Mouse (Mus musculus) kidney, postnatal 0 days (tissue): ENCODE data around the gene Zdhhc22. TPM values are rescaled to one million over a fixed set of nuclear protein-coding genes. Genes with fewer than 3 reads are reported as not detected.

Experiments
- ATAC-seq: fragments of 200-750 bp; cut with Nextera tagmentation; replicated peaks from 2 replicates; pipeline ENCODE4 v1.8.0; 2017; ENCODE audit warnings: low read depth, moderate number of reproducible peaks, moderate TSS enrichment, moderate library complexity; ENCODE audit not compliant: low FRiP score
- DNase-seq: peaks from one replicate; pipeline ENCODE4 v3.0.0-alpha.2; 2016; ENCODE audit warnings: low spot score
- H3K27ac ChIP-seq: fragments of 300-500 bp; sonication (generic); 2 replicates; pipeline ENCODE4 v1.5.1; 2014; ENCODE audit warnings: mild to moderate bottlenecking
- H3K27me3 ChIP-seq: fragments of 300-500 bp; sonication (generic); 2 replicates; pipeline ENCODE4 v1.6.1; 2014; ENCODE audit warnings: low read length, mixed read lengths; ENCODE audit not compliant: insufficient read depth
- H3K36me3 ChIP-seq: fragments of 300-500 bp; sonication (generic); 2 replicates; pipeline ENCODE4 v1.6.1; 2014; ENCODE audit warnings: low read length, mixed read lengths; ENCODE audit not compliant: insufficient read depth
- H3K4me1 ChIP-seq: fragments of 300-500 bp; sonication (generic); replicated peaks from 2 replicates; pipeline ENCODE4 v1.6.1; 2014; ENCODE audit warnings: antibody characterized with exemption, low read length, mixed read lengths; ENCODE audit not compliant: insufficient read depth
- H3K4me2 ChIP-seq: fragments of 300-500 bp; sonication (generic); 2 replicates; pipeline ENCODE4 v1.6.1; 2014; ENCODE audit warnings: mild to moderate bottlenecking, low read length, moderate library complexity, mixed read lengths
- H3K4me3 ChIP-seq: fragments of 300-500 bp; sonication (generic); replicated peaks from 2 replicates; pipeline ENCODE4 v1.5.1; 2014; ENCODE audit warnings: low read depth, low read length
- H3K9ac ChIP-seq: fragments of 300-500 bp; sonication (generic); 2 replicates; pipeline ENCODE4 v1.6.1; 2014; ENCODE audit warnings: low read depth, low read length
- H3K9me3 ChIP-seq: fragments of 300-500 bp; sonication (generic); replicated peaks from 2 replicates; pipeline ENCODE4 v1.6.1; 2016; ENCODE audit warnings: low read length, inconsistent platforms, mixed read lengths
- CTCF ChIP-seq: IDR thresholded peaks from 2 replicates; pipeline ENCODE4 v1.5.1; 2016; ENCODE audit warnings: antibody characterized with exemption, low read depth, mild to moderate bottlenecking, moderate library complexity
- WGBS: fragments of 180-500 bp; shearing (Covaris S2); extraction: QIAGEN DNeasy Blood & Tissue Kit; methylation state at CpG from one replicate; pipeline ENCODE4 v1.1.7; 2014; 5-methylcytosine and 5-hydroxymethylcytosine counted together
- polyA plus RNA-seq: library from polyadenylated mRNA; unstranded; fragments of >200 nt; fragmentation: Nextera tagmentation; extraction: Ambion mirVana; gene quantifications from 2 replicates; pipeline ENCODE4 v1.2.1, GENCODE M21; 2015

Gene Zdhhc22
- polyA plus RNA-seq, 1 experiment from 2014 or later, result 0.03 TPM

DNA sequence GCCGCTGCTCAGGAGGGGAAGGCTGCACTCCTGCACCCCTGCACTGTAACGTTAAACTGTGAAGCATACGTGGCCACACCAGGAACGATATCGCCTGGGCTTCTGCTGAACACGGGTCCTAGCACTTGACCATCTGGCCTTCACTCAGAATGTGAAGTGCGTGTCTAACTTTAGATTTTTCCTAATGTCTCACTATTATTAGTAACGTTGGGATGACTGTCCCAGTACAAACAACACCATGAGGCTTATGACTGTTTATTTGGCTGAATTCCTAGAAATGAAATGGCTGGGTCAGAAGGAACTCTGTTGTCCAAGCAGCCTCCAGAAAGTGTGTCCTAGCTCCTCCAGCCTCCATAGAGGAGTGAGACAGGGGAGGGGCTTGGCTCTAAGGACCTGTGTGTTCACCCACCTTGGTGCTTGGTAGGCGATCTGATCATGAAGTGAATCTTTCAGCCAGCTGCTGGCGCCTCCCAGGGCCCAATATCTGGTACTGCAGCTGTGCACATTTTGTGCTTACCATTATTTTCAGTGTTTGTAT, 9.1 kb upstream of the Zdhhc22 start:
- no peak for ATAC-seq
- Histone ChIP-seq H3K27ac (no peak overlapping the region), H3K4me3 (no peak overlapping the region), H3K36me3 (no peaks in the 10 kb centered on the region), H3K4me1 (no peaks in the 10 kb centered on the region), H3K27me3 (no peaks in the 10 kb centered on the region), H3K9ac (no peak overlapping the region), H3K9me3 (no peaks in the 10 kb centered on the region), H3K4me2 (no peak overlapping the region)
- DNase-seq, result no peak
- TF ChIP-seq CTCF, result no peak
- 71% methylated on average over 10 of the region's 10 CpGs for WGBS

DNA sequence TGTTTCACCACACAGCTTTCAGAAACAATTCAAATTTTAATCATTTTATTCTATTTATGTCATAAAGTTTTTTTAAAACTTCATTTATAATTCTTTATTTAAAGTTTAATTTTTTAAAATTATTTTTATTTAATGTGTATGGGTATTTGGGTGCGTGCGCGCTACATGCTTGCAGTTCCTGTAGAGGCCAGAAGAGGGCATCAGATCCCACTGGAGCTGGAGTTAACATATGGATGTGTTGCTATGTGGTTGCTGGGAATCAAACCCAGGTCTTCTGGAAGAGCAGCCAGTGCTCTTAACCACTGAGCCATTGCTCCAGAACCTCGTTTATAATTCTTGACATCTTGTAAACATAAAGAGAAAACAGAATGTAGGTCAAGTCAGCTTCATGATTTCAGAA, 8.5 kb upstream of the Zdhhc22 start:
- H3K9me3 ChIP-seq, result no peaks in the 10 kb centered on the region
- no peak overlapping the region for H3K4me3 ChIP-seq
- H3K9ac ChIP-seq, result no peak overlapping the region
- DNase-seq (no peak), ATAC-seq (no peak)
- no peaks in the 10 kb centered on the region for H3K4me1 ChIP-seq
- H3K27ac ChIP-seq, result no peak overlapping the region
- H3K27me3 ChIP-seq, result no peaks in the 10 kb centered on the region
- TF ChIP-seq CTCF, result peak; percentile 33; the same call in 1 of the 2 replicates
- WGBS, result 90% methylated on average over 4 of the region's 4 CpGs
- no peak overlapping the region for H3K4me2 ChIP-seq
- no peaks in the 10 kb centered on the region for H3K36me3 ChIP-seq

DNA sequence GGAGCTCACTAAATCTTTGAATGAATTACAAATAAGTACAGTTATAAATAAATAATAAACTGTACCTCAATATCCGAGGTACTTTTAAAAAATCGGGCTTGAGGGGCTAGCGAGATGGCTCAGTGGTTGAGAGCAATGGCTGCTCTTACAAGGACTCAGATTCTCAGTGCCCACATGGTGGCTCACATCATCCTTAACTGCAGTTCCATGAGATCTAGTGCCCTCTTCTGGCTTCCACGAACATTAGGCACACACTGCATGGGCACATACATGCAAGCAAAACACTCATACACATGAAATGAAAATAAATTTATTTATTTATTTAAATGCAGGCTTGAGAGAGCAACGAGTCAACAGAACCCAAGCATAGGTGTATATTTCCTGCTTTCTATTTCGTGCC, 5.7 kb upstream of the Zdhhc22 start:
- DNase-seq (no peak), ATAC-seq (no peak)
- TF ChIP-seq CTCF, result no peak
- 71% methylated on average over 6 of the region's 6 CpGs for WGBS
- H3K27me3 ChIP-seq, result peaks cover 12% of the 10 kb centered on the region; the same call in 1 of the 2 replicates
- H3K4me2 ChIP-seq, result no peak overlapping the region
- no peak overlapping the region for H3K4me3 ChIP-seq
- no peak overlapping the region for H3K27ac ChIP-seq
- H3K9me3 ChIP-seq, result no peaks in the 10 kb centered on the region
- H3K36me3 ChIP-seq, result no peaks in the 10 kb centered on the region
- no peaks in the 10 kb centered on the region for H3K4me1 ChIP-seq
- no peak overlapping the region for H3K9ac ChIP-seq

DNA sequence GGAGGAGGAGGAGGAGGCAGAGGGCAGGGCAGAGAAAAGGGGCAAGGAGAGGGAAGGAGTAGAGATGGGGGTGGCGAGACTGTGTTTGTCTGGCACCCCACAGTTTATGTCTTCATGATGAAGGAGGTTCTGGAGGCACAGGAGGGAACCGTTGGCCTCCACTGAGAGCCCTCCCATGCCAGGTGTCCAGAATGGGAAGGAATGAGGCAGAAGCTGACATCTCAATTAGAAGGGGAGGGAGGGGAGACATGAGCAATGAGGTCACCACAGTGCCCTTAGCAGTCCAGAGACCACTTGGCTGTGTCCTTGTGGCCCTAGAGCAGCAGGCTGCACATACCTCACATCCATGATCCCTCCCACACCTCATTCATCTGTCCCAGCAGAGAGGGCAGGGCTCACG, 4.5 kb upstream of the Zdhhc22 start:
- no peak for ATAC-seq
- DNase-seq, result no peak
- Histone ChIP-seq H3K36me3 (no peaks in the 10 kb centered on the region), H3K9me3 (no peaks in the 10 kb centered on the region), H3K27me3 (peaks cover 21% of the 10 kb centered on the region), H3K4me3 (no peak overlapping the region), H3K4me1 (peaks cover 2% of the 10 kb centered on the region; the same call in 1 of the 2 replicates), H3K27ac (no peak overlapping the region), H3K4me2 (no peak overlapping the region), H3K9ac (no peak overlapping the region)
- TF ChIP-seq CTCF, result no peak
- 48% methylated on average over 3 of the region's 3 CpGs for WGBS

DNA sequence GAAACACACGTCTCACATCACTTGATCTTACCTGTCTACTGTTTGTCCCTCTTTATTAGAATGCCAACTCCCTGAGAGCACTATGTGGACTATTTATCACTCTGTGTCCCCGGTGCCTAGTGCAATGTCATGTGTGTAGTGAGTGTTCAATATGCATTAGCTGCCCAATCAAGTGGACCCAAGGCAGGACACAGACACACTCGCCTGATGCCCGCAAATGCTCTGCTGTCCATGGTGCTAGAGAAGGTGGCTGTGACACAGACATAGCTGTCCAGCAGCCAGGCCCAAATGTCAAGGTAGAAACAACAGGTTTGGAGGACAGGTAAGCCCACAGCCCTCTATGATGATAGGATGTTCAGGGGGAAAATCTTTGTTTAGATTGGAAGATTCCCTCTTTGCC, 3.9 kb upstream of the Zdhhc22 start:
- DNase-seq, result peak; percentile 29

DNA sequence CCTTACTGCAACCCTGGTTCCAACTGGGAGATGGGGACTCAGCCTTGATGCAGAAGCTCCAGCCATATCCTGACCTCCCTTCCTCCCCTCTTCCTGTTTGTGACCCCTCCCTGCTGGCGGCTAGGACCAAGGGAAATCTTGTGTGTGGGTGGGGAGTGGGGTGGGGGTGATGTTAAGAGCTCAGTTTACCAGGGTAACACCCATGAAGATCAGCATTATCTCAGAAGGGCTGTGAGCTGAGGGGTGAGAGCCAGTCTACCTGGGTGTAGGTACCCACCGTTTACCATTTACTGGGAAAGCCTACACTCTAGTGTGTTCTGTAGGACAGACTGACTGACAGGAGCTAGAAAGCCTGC, 503 bp upstream of the Zdhhc22 start:
- no peak for TF ChIP-seq CTCF
- Histone ChIP-seq H3K36me3 (no peaks in the 10 kb centered on the region), H3K4me3 (no peak overlapping the region), H3K27ac (no peak overlapping the region), H3K9ac (no peak overlapping the region), H3K9me3 (no peaks in the 10 kb centered on the region), H3K4me1 (peaks cover 3% of the 10 kb centered on the region; the same call in 1 of the 2 replicates), H3K4me2 (no peak overlapping the region), H3K27me3 (peaks cover 43% of the 10 kb centered on the region)
- DNase-seq (no peak), ATAC-seq (no peak)
- 49% methylated on average over 2 of the region's 2 CpGs for WGBS

More for the DNA sequence above, 3.9 kb upstream of the Zdhhc22 start:
- WGBS, result 34% methylated on average over 4 of the region's 4 CpGs
- no peak for ATAC-seq
- no peak overlapping the region for H3K4me3 ChIP-seq
- H3K27me3 ChIP-seq, result peaks cover 27% of the 10 kb centered on the region
- H3K9ac ChIP-seq, result no peak overlapping the region
- H3K9me3 ChIP-seq, result no peaks in the 10 kb centered on the region
- H3K4me1 ChIP-seq, result peaks cover 3% of the 10 kb centered on the region; the same call in 1 of the 2 replicates
- TF ChIP-seq CTCF, result no peak
- no peaks in the 10 kb centered on the region for H3K36me3 ChIP-seq
- H3K27ac ChIP-seq, result no peak overlapping the region
- no peak overlapping the region for H3K4me2 ChIP-seq

DNA sequence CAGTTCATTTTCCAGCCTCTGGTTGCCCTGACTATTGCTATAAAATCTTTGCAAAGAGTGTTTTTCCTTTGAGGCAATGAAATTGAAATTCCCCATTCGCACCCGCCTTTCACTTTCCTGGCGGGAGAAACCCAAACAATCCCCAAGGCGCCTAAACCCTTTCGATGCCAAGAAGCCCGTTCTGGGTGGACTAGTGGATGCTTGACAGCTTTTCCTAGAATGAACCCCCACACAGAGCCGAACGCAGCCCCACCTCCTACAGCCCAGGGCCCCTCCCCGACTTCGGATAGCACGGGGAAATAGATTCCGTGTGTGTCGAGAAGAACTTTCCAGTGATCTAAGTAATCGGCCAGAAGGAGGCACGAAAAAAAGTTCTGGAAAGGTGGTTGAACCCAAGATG, 852 bp downstream of the Zdhhc22 start:
- Histone ChIP-seq H3K36me3 (no peaks in the 10 kb centered on the region), H3K4me3 (no peak overlapping the region), H3K27me3 (peaks cover 43% of the 10 kb centered on the region), H3K9ac (no peak overlapping the region), H3K9me3 (no peaks in the 10 kb centered on the region), H3K27ac (no peak overlapping the region), H3K4me1 (peaks cover 3% of the 10 kb centered on the region; the same call in 1 of the 2 replicates), H3K4me2 (no peak overlapping the region)
- TF ChIP-seq CTCF, result no peak
- 7% methylated on average over 15 of the region's 15 CpGs for WGBS
- ATAC-seq (no peak), DNase-seq (no peak)
